Mouse (Mus musculus) spleen, postnatal 10 days (tissue): Measurements from ENCODE around the gene Arl4c.

Experiments used
- DNase-seq, 2 experiments: peaks; one replicate each; pipeline ENCODE4 v3.0.0; 2021 to 2022; ENCODE audit warnings: low spot score in 2 of 2

Arl4c gene

GRCm38 (mm10) chr1:88624376-88624775 is 77.6 kb downstream of the Arl4c start:
- no peak for DNase-seq

GRCm38 (mm10) chr1:88623541-88624115 is 78.4 kb downstream of the Arl4c start:
- no peak for DNase-seq
